Mouse (Mus musculus): ENCODE measurements around the gene Abl2. TPM values are rescaled to one million over a fixed set of nuclear protein-coding genes. Genes with fewer than 3 reads are reported as not detected.
A peak's percentile ranks its signal among the peaks of the same experiment; 100 is the strongest.

Gene Abl2
- polyA plus RNA-seq, 1 experiment from 2014 or later, result 3.9 TPM

DNA sequence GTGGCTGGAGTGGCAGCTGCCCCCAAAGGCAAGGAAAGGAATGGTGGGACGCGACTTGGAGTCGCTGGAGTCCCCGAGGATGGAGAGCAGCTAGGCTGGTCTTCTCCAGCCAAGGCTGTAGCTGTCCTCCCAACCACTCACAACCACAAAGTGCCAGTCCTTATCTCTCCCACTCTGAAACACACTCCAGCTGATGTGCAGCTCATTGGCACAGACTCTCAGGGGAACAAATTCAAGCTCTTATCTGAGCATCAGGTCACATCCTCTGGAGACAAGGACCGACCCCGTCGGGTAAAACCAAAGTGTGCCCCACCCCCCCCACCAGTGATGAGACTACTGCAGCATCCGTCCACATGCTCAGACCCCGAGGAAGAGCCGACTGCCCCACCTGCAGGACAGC, 83.2 kb downstream of the Abl2 start:
- H3K4me1 ChIP-seq, result peaks cover 16% of the 10 kb centered on the region; the same call in 1 of the 2 replicates
- no peaks in the 10 kb centered on the region for H3K27me3 ChIP-seq
- H3K9ac ChIP-seq, result no peak overlapping the region
- H3K9me3 ChIP-seq, result no peaks in the 10 kb centered on the region
- H3K27ac ChIP-seq, result no peak overlapping the region
- no peak overlapping the region for H3K4me3 ChIP-seq
- ATAC-seq (ENCODE audit: insufficient number of reproducible peaks, low FRiP score, low TSS enrichment, low read depth), result no peak
- H3K36me3 ChIP-seq, result peaks cover 43% of the 10 kb centered on the region
- WGBS, result 85% methylated on average over 10 of the region's 10 CpGs
- H3K4me2 ChIP-seq, result no peak overlapping the region

GRCm38 (mm10) chr1:156642813-156643212, 84.2 kb downstream of the Abl2 start:
- 45% methylated on average over 12 of the region's 12 CpGs for WGBS
- Histone ChIP-seq H3K27ac (no peak overlapping the region), H3K4me2 (no peak overlapping the region)

DNA sequence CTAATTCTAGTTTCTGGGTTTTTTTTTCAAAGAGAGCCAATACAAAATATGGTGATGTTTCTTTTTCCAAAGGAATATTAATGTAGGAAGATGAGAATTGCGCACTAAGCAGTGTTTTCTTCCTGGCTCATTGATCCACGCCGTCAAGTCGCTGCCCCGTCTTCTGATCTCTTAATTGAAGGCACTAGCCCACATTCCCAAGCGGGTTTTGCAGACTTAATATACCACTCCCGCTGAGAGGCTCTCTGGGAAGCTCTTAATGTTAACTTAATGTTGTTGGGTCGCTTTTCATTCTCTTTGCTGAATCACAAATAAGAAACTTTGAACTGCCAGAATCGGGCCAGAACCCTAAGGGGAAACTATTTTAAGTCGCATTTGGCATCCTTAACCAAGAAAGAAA, 85.5 kb downstream of the Abl2 start:
- Histone ChIP-seq H3K9ac (no peak overlapping the region), H3K4me1 (peaks cover 16% of the 10 kb centered on the region; the same call in 1 of the 2 replicates), H3K4me2 (no peak overlapping the region), H3K27me3 (no peaks in the 10 kb centered on the region), H3K4me3 (no peak overlapping the region), H3K9me3 (no peaks in the 10 kb centered on the region), H3K27ac (no peak overlapping the region), H3K36me3 (peaks cover 40% of the 10 kb centered on the region)
- 35% methylated on average over 10 of the region's 10 CpGs for WGBS
- no peak for ATAC-seq (ENCODE audit: insufficient number of reproducible peaks, low FRiP score, low TSS enrichment, low read depth)

More at GRCm38 (mm10) chr1:156642813-156643212, 84.2 kb downstream of the Abl2 start:
- 0 out of 2 replicates have a peak, but pooled peaks have one; percentile 62 for ATAC-seq (ENCODE audit: insufficient number of reproducible peaks, low FRiP score, low TSS enrichment, low read depth)
- Histone ChIP-seq H3K36me3 (peaks cover 43% of the 10 kb centered on the region), H3K9ac (no peak overlapping the region), H3K27me3 (no peaks in the 10 kb centered on the region), H3K4me1 (peaks cover 16% of the 10 kb centered on the region; the same call in 1 of the 2 replicates), H3K9me3 (no peaks in the 10 kb centered on the region), H3K4me3 (no peak overlapping the region)

- no peaks in the 10 kb centered on the region for H3K9me3 ChIP-seq
- H3K27me3 ChIP-seq, result no peaks in the 10 kb centered on the region
- no peak for ATAC-seq (ENCODE audit: insufficient number of reproducible peaks, low FRiP score, low TSS enrichment, low read depth)
- H3K9ac ChIP-seq, result no peak overlapping the region
- peaks cover 36% of the 10 kb centered on the region for H3K36me3 ChIP-seq
- 49% methylated on average over 13 of the region's 13 CpGs for WGBS
- no peak overlapping the region for H3K4me2 ChIP-seq
- H3K4me1 ChIP-seq, result peaks cover 16% of the 10 kb centered on the region; the same call in 1 of the 2 replicates
- no peak overlapping the region for H3K4me3 ChIP-seq
- H3K27ac ChIP-seq, result no peak overlapping the region
Observed at GRCm38 (mm10) chr1:156644780-156645523, 86.4 kb downstream of the Abl2 start.

- H3K4me3 ChIP-seq, result no peak overlapping the region
- no peaks in the 10 kb centered on the region for H3K9me3 ChIP-seq
- H3K27me3 ChIP-seq, result no peaks in the 10 kb centered on the region
- no peak overlapping the region for H3K4me2 ChIP-seq
- H3K36me3 ChIP-seq, result peaks cover 26% of the 10 kb centered on the region
- ATAC-seq (ENCODE audit: insufficient number of reproducible peaks, low FRiP score, low TSS enrichment, low read depth), result no peak
- H3K27ac ChIP-seq, result no peak overlapping the region
- 72% methylated on average over 4 of the region's 4 CpGs for WGBS
- no peak overlapping the region for H3K9ac ChIP-seq
- H3K4me1 ChIP-seq, result peaks cover 16% of the 10 kb centered on the region; the same call in 1 of the 2 replicates
Observed at GRCm38 (mm10) chr1:156645971-156646370, 87.4 kb downstream of the Abl2 start.

DNA sequence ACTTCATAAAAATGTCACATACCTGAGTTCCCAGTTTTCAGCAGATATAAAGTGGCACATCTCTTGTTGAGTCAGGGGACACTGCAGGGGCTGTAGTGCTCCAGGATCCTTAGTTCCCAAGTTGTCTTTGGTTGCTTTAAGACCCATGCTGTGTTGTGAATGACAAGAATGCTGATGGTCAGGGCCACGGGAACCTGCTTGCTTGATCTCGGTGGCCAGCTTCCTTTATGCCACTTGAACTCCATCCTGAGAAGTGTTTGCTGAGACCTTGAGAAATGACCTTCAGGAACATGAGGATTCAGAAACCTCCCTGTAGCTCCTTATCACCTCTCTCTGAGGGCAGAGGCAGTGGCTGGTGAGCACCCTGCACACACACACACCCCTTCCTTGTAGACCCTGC, 90.1 kb downstream of the Abl2 start:
- Histone ChIP-seq H3K4me1 (peaks cover 16% of the 10 kb centered on the region; the same call in 1 of the 2 replicates), H3K9ac (no peak overlapping the region), H3K9me3 (no peaks in the 10 kb centered on the region), H3K4me3 (no peak overlapping the region), H3K4me2 (no peak overlapping the region), H3K27ac (no peak overlapping the region), H3K27me3 (no peaks in the 10 kb centered on the region), H3K36me3 (no peaks in the 10 kb centered on the region)
- WGBS, result 43% methylated on average over 2 of the region's 2 CpGs
- ATAC-seq (ENCODE audit: insufficient number of reproducible peaks, low FRiP score, low TSS enrichment, low read depth), result no peak

DNA sequence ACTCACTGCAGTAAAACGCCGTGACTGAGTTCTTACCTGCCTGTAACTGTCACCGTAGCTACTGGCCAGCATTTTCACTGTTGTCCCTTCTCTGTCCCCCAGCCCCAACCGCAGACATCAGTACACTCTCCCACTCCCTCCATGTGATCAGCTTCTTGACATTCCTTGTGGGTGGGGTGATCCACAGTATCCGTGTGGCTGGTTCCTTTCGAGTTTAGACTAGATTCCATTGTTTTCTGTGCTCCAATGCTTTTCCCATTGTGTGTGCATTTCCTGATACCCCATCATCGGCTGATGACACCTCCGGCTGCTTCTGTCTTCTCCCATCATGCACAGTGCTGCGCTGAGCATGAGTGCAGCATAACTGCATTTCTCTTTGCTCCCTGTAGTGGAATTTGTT, 92.0 kb downstream of the Abl2 start:
- no peaks in the 10 kb centered on the region for H3K36me3 ChIP-seq
- no peak overlapping the region for H3K9ac ChIP-seq
- WGBS, result 83% methylated on average over 9 of the region's 9 CpGs
- H3K27me3 ChIP-seq, result no peaks in the 10 kb centered on the region
- no peaks in the 10 kb centered on the region for H3K9me3 ChIP-seq
- H3K4me1 ChIP-seq, result peaks cover 21% of the 10 kb centered on the region
- ATAC-seq (ENCODE audit: insufficient number of reproducible peaks, low FRiP score, low TSS enrichment, low read depth), result no peak
- H3K4me3 ChIP-seq, result no peak overlapping the region
- no peak overlapping the region for H3K4me2 ChIP-seq
- H3K27ac ChIP-seq, result no peak overlapping the region

- Histone ChIP-seq H3K36me3 (no peaks in the 10 kb centered on the region), H3K27me3 (no peaks in the 10 kb centered on the region), H3K4me2 (no peak overlapping the region), H3K9ac (no peak overlapping the region), H3K4me3 (no peak overlapping the region), H3K27ac (peak overlapping the region; percentile 22; the same call in 1 of the 2 replicates), H3K4me1 (peaks cover 22% of the 10 kb centered on the region), H3K9me3 (no peaks in the 10 kb centered on the region)
- WGBS, result 39% methylated on average over 6 of the region's 6 CpGs
- no peak for ATAC-seq (ENCODE audit: insufficient number of reproducible peaks, low FRiP score, low TSS enrichment, low read depth)
Observed at GRCm38 (mm10) chr1:156652189-156652822, 93.7 kb downstream of the Abl2 start.

- H3K4me2 ChIP-seq, result no peak overlapping the region
- ATAC-seq (ENCODE audit: insufficient number of reproducible peaks, low FRiP score, low TSS enrichment, low read depth), result no peak
- no peaks in the 10 kb centered on the region for H3K36me3 ChIP-seq
- 35% methylated on average over 13 of the region's 13 CpGs for WGBS
- H3K4me1 ChIP-seq, result peaks cover 25% of the 10 kb centered on the region
- peak overlapping the region; percentile 69 for H3K27ac ChIP-seq
- H3K4me3 ChIP-seq, result no peak overlapping the region
- no peaks in the 10 kb centered on the region for H3K27me3 ChIP-seq
- no peaks in the 10 kb centered on the region for H3K9me3 ChIP-seq
- no peak overlapping the region for H3K9ac ChIP-seq
Observed at GRCm38 (mm10) chr1:156654735-156655530, 96.3 kb downstream of the Abl2 start.

DNA sequence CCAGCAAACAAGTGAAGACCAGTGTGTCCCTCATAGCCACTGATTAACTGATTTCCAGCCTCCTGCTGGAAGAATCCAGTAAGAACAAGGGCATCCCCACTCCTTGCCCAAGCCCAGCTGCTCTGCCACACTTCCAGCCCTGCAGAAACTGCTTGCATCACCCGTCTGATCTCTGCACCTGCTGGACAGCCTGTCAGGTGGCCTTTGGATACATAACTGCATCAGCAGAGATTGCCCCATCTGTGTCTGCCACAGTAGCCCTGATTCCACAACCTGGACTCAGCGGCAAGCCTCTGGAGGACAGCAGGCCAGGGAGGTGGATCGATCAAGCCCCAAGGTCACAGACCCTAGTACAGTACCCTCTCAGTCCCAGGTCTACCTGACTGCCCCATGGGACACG, 98.9 kb downstream of the Abl2 start:
- no peaks in the 10 kb centered on the region for H3K9me3 ChIP-seq
- peaks cover 23% of the 10 kb centered on the region for H3K4me1 ChIP-seq
- no peaks in the 10 kb centered on the region for H3K27me3 ChIP-seq
- no peak for ATAC-seq (ENCODE audit: insufficient number of reproducible peaks, low FRiP score, low TSS enrichment, low read depth)
- H3K27ac ChIP-seq, result no peak overlapping the region
- H3K9ac ChIP-seq, result no peak overlapping the region
- H3K4me3 ChIP-seq, result no peak overlapping the region
- no peak overlapping the region for H3K4me2 ChIP-seq
- 82% methylated on average over 4 of the region's 4 CpGs for WGBS
- no peaks in the 10 kb centered on the region for H3K36me3 ChIP-seq

DNA sequence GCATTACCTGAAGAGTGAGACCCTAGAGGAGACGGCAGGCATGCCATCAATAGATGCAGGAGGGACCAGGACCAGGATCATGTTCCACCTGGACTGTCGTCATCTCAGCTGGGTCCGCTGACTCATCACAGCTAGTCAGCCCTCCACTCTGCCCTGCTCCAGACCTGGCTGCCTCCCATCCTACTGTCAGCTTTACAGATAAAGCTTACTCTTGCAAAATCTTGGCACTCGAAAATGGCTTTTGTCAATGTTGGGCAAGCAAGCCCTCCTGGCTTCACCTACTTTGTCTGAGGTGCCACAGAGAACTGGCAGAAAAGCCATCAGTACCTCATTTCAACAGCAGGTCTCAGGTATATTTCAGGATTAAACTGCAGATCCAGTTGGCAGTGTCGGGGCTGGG, 100.1 kb downstream of the Abl2 start:
- no peak overlapping the region for H3K9ac ChIP-seq
- H3K9me3 ChIP-seq, result no peaks in the 10 kb centered on the region
- peaks cover 17% of the 10 kb centered on the region for H3K4me1 ChIP-seq
- no peaks in the 10 kb centered on the region for H3K36me3 ChIP-seq
- no peak overlapping the region for H3K4me3 ChIP-seq
- no peak overlapping the region for H3K27ac ChIP-seq
- no peak overlapping the region for H3K4me2 ChIP-seq
- no peaks in the 10 kb centered on the region for H3K27me3 ChIP-seq
- no peak for ATAC-seq (ENCODE audit: insufficient number of reproducible peaks, low FRiP score, low TSS enrichment, low read depth)
- 74% methylated on average over 5 of the region's 5 CpGs for WGBS

All from limb, embryonic 15.5 days (tissue).